Mouse (Mus musculus) lung, adult 18-20 months (tissue): ENCODE results near the gene Mindy2.

ENCODE experiments used
- DNase-seq, 2 experiments: peaks; one replicate each; pipeline ENCODE4 v3.0.0; 2022; ENCODE audit warnings: mixed read lengths in 2 of 2

The Mindy2 gene

DNA sequence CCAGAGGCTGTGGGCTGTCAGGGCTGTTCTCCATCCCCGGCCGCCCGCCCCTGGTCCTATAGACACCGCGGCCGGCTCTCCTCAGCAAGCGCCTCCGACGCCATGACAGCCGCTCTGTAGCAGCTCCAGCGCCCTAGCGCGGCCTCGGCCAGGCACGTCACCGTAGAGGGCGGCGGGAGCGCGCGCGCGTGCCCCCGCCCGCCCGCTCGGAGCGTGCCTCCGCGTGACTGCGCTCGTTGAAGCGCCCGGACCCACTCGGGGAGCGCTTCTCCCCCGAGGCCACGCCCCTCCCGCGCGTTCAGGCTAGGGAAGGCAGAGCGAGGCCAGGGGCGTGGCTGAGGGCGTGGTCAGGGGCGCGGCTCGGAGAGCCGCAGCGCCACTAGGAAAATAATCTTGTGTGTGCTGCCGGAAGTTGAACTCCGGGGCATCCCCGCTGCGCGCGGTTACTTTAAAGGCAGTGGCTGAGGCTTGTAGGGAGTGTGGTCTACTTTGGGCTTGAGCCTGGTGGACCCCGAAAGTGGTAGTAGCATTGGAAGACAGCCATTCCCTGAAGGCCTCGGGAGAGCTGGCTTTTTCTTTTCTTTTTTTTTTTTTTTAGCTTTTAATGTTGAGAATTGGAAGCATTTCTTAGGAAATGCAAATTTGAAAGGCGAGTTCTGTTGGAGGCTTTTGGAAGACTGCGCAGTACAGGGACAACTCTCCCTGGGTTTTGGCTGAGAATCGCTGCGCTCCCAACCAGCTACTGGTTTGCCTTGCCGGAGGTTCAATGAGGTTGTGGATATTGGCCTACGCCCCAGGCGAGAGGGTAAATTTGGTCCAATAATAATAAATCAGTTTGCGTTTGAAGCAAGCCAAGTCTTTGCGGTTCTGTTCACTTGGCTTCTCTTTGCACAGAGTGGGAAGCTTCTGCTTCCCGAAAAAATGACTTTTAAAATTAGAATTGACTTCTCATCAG lies at the start of gene Mindy2:
Mindy2 (minus strand) TSS at position 162 of the 955 bp plus-strand sequence.
- peak; percentile 97 to 99 for DNase-seq

DNA sequence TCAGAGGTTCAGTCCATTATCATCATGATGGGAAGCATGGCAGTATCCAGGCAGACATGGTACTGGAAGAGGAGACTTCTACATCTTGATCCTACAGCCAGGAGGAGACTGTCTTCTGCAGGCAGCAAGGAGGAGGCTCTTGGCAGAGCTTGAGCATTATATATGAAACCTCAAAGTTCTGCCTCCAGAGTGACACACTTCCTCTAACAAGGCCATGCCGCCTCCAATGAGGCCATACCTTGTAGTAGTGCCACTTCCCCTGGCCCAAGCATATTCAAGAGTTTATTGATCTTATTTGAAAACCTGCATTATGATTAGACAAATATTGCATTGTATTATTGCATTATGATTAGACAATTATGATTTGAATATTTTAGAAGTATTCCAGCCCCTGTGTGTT lies 49.5 kb upstream of the Mindy2 start:
- DNase-seq = no peak

DNA sequence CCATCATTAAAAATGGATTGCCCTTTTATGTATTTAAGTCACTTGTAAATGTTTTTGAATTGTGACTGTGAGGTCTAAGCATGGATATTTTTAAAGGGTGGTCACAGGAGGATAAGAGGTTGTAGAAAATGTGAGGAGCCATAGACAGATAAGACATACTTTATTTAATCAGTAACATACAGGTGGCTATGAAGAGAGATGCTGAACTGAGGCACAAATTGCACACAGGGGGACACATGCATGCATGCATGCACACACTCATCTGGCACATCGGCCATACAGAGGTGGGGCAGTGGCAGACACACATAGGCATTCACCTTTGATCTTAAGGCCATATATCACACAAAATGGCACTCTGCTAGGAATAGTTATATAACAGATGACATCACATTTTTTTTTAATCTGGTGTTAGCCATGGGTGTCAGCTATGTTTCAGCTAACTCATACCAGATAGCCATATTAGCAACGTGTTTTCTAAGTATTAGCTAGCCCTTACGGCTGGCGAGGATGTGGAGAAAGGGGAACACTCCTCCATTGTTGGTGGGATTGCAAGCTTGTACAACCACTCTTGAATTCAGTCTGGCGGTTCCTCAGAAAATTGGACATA lies 46.7 kb upstream of the Mindy2 start:
- no peak for DNase-seq

DNA sequence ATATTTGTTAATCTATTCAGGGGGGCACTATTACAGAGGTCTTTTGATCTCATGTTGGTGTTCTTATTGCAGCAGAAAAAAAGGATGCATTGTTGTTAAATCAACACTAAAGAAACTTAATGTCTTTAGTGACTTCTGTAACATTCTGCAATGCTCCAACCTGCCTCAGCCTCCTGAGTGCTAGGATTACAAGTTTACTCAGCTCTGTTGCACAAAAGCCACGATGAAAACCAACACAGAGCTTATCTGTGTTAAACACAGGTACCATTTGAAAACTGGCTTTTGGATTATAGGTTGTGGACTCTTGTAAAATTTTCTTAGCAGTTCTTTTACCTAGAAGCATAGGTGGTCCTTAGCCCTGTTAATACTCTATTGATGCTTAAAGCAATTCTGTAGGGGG lies 41.1 kb upstream of the Mindy2 start:
- DNase-seq = no peak

DNA sequence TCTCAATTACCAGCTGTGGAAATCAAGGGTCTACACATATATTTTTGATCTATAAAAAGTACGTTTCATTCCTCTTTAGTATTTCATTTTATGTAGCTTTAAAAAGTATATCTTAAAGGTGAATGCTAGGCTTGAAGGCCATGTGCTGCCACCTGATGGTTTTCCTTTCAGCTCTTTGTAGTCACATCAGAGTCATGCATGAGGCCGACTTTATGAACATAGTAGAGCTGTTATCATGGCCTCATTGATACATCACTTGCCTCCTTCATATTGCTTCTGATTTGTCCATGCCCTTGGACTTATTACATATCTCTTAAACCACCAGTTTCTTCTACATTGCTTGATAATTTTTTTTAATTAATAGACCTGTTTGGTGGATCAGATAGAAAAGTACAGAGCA lies 38.7 kb upstream of the Mindy2 start:
- no peak for DNase-seq

DNA sequence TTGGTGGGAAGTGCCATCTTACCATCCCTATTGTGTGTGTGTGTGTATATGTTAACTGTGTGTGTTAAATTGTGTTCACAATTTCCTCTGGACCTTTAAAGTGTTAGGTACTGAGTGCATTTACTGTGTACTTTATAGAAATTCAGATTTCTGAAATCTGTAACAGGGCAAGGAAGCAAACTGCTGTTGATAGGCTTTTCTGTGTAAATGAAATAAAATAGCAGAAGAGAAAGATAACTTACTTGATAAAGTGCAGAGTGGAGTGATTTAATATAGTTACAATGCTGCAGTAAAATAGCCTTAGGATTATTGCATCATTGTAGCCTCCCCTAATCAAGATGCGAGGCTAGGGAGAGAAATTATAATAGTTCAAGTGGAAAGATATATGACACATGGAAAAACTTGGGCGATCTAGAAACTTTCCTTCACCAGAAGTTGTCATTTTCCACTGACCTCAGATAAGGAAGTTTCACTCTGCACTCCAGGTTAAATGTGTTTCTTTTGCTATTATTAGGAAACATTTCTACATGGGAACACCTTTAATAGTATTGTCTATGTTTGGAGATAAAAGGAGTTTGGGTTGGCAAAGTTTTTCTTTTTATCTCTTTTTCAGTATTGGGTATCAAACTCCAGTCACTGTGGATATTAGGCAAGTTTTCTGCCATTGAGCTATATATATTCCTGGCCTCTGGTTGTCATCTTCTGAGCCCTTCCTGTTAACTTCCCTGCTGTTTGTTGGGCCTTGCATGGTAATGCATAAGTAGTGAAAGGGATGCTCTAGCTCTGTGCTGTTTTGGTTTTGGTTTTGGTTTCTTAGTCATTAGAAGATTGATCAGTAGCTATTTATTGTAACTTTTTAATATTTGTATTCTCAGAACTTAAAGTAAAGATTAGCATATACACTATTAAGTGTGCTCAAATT lies 35.1 kb upstream of the Mindy2 start:
- DNase-seq = no peak

DNA sequence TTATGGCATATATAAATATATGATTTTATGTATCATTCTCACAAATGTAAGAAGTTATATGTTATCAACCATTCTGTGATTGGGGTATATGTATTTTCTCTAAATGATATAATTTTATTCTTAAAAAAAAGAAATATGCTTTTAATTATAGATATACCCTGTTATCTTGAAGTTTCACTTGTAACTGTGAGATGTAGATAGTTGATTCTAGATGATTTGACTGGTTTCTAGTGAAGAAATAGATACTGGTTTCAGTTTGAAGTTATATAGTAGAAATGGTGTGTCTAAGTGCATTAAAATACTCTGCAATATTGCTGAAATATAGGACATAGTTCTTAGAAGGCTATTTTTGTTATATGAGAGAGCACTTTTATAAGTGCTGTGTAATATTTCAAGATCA lies 33.6 kb upstream of the Mindy2 start:
- DNase-seq = no peak

DNA sequence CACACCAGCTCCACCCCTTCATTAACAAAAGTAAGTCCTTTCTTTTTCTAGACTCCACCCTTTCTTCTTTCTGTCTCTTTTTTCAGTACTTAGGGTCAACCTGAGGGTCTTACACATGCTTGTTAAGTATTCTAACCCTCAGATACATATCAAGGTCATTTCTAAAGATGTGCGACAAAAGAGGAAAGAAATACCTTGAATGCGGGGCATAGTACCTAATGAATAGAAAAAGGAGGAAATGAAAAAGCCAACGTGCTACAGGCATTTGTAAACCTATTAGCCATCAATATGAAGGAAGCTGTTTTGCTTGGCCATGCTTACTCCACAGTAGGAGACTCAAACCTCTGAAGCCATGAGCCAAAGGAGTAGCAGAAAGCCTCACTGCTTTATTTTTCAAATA lies 33.0 kb upstream of the Mindy2 start:
- DNase-seq = no peak

DNA sequence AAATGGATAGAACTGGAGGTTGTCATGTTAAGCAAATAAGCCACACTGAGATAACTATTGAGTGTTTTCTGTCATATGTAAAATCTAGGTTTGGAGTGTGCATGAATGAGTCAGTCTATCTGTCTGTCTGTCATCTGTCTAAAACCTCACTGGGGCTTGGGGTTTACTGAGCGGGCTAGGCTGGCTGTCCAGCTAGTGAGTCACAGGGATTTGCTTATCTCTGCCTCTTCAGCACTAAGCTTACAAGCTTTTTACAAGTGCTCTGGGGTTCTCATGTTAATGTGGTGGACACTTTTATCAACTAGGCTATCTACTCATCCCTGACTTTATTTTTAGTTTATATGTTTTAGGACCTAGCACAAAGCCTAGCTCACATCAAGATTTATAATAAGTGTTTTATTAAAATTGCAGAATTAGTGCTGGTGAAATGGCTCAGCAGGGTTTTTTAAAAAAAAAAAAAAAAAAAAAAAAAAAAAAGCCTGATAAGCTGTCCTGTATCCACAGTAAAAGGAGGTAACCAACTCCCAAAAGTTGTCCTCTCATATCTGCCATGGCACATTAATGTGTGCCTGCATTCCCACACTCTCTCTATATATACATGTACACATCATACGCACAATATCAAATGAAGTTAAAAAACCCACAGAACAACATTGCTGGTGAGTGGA lies 31.5 kb upstream of the Mindy2 start:
- no peak for DNase-seq

DNA sequence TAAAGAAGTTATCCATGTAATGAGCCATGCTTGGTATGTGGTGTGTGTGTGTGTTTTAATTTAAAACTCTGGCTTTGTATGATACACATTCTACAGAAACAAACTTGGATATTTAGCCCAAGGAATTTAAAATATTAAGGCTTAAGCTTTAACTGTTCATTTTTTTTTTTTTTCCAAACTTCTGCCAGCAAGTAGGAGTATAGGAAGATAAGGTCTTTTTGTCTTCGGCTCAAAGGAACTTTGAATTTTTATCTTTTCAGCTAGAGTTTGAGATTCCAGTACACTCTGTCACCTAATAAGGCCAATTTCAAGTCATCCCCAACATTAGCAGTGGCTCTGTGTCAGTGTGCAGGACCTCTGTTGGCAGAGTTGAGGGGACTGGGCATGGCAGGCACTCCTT lies 25.2 kb upstream of the Mindy2 start:
- DNase-seq = no peak

DNA sequence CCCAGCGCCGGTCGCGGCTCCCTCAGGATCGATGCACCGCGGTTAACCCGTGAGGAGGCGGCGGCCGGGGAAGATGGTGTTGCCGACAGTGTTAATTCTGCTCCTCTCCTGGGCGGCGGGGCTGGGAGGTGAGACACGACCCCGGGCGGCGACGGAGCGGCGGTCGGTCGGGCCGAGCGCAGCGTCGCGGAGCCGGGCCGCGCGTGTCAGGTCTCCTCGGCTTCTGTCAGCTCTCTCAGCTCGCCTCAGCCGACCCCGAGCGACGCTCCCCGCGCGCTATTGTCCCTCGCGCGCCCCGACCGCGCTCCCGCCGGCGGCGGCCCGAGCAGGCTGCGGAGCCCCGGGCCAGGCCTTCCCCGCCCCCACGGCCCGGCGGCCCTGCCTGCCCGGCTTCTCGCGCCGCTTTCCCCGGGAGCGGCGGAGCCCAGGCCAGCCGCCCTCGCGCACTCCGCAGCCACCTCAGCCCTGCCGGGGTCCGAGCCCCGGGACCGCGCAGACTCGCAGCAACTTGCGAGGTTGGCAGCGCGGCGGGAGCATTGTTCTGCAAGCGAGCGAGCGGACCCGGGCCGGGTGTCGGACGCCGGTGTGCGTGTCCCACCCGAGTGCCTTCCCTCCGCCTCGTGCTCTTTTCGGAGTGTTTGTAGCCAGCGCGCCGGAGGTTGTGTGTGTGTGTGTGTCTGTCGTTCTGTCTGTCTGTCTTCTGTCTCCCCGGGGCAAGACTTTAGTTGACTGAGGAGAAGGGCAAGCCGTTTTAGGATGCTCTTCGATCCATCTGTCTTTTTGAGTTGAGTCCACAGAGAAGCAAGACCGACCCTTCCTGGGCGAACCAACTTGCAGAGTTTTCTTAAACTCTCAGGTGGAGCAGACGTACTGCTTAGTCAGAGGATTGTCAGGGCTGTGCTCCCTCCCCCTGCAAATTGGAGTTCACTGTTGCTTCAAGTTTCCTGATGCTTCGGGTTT lies 22.4 kb upstream of the Mindy2 start:
- DNase-seq = peak; percentile 34 to 44

DNA sequence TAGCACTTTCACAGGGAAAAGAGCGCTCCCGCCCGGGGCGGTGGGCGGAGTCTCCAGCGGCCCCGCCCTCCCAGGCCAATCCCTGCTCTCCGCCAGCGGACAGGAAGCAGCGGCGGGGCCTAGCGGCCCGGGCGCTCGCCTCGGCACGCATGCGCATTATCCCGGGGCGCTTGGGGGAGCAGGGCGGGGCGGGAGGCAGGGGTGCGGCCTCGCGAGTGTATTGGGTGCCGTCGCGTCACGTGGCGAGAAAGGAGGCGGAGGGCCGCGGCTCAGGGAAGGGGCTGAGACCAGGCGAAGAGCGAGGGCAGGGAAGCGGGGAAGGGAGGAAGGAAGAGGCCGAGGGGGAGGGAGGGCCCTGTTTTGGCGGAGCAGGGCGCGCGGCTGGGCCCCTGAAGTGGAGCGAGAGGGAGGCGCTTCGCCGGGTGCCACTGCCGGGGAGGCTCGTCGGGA lies 21.7 kb upstream of the Mindy2 start, which contains the start of gene Adam10:
Adam10 (plus strand) TSS at position 316 of the 450 bp plus-strand sequence.
- peak; percentile 99 for DNase-seq

DNA sequence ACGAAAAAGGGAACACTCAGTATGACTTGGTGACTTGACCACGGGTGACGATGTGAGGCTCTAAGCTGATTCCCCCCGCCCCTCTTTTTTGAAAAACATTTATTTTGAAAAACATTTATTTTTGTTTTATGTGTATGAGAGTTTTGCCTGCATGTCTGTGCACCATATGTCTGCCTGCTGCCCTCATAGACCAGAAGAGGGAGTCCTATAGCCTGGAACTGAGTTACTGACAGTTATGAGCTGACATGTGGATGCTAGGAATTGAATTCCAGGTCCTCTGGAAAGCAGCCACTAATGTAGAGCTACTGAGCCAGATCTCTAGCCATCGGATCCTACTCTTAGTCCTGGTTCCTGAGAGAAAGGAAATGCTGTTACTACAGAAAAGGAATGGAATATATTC lies 19.0 kb upstream of the Mindy2 start:
- DNase-seq = no peak

DNA sequence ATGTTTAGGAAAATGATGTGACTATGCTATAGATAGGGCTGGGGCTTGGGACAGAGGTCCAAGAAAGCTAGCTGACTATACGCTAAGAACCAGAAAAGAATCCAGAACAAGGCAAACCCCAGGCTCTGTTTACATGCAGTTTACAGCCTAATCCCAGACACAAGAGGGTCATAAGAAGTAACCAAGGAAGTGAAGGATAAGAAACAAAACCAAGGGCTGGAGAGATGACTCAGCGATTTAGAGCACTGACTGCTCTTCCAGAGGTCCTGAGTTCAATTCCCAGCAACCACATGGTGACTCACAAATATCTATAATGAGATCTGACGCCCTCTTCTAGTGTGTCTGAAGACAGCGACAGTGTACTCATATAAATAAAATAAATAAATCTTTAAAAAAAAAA lies 18.1 kb upstream of the Mindy2 start:
- DNase-seq = no peak

DNA sequence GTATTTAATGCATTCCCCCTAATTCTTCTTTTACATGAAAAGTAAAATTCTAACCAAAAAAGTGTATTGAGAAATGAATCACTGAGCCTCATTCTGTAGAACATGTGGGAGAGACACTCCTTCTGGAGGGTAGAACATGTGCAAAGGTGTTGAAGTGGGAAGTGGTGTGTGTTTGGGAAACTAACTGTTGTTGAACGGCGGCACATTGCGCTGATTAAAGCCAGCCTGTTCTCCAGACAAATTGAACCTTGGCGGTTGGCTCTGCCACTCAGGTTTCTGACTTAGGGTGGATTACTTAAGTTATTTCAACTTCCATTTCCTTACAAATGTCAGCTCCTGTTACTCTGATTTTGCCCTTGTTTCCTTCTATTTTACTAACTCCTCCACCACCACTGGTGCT lies 16.7 kb upstream of the Mindy2 start:
- no peak for DNase-seq

DNA sequence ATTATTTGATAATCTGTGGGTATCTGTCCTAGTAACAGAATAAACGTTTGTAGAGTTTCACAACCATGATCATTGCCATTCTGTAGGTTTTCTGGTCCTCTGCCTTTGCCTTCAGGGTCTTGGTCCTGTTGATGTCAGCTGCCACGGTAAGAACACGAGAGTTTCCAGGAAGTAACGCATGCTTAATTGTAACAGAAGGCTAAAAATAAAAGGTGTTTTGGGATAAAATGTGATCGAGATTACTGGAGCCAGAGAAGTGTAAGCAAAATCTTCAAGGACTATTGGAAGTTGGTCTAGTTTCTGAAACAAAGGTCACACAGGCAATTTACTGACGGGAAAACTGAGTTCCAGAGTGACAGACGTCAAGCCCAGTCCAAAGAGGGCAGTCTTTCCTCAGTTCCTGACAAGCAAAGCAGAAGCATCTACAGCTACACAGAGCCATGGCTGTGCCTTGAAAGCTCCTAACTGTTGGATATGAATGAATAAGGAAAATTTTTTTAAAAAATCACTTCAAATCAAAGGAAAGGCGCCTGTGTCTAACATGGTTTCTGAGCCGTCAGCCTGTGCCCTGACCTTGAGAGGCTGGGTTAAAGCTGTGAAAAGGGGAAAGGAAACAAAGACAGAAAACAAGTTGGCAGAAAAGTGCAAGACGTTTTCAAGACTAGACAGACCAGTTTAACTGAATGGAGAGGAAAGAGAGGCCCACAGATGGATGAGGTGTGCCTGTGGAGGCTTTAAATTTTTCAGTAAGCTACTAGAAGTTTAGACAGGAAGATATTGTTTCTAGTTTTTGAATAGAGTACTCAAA lies 15.0 kb upstream of the Mindy2 start:
- DNase-seq = peak; percentile 17 to 47

DNA sequence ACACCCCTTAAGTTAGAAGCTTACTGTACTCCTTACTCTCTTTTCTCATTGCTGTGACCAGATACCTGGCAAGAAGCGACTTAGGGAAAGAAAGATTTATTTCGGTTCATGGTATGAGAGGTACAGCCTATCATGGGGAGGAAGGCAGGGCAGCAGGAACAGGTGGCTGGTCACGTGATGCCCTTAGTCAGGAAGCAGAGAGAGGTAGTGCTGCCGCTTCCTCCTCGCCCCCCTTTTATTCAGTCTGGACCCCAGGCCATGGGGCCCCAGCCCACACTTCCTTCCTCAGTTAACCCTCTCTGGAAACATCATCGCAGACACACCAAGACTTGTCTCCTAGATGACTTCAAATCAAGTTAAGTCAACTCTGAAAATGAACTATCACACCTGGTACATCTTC lies 14.3 kb upstream of the Mindy2 start:
- DNase-seq = no peak

DNA sequence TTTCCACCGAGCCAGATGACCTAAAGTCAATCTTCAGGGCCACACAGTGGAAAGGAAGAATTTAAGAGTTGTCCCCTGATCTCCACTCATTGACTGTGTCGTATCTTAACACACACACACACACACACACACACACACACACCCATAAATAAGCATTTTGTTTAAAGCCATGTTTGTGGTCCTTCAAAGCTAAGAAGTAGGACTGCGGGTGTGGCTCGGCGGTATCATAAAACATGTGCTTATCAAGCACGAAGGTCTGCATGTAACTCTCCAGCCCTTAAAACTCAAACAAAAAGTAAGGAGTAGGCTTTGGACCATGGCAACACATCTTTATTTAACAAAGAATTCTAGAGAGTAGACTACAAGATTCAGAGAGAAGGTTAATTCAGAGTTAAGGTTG lies 13.4 kb upstream of the Mindy2 start:
- no peak for DNase-seq

DNA sequence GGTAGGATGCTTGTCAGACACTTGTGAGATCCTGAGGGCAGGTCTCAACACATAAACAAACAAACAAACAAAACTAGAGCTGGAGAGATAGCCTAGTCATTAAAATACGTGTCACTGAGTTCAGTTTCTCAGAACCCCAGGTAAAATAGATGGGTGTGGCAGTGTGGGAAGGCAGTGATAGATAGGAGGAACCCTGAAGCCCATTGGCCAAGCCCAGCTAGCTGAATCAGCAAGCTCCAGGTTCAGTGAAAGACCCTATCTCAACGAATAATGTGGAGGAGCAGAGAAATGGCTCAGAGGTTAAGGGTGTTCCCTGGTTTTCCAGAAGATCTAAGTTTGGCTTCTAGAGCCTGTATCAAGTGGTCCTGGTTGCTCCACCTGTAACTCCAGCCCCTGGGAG lies 12.2 kb upstream of the Mindy2 start:
- no peak for DNase-seq

DNA sequence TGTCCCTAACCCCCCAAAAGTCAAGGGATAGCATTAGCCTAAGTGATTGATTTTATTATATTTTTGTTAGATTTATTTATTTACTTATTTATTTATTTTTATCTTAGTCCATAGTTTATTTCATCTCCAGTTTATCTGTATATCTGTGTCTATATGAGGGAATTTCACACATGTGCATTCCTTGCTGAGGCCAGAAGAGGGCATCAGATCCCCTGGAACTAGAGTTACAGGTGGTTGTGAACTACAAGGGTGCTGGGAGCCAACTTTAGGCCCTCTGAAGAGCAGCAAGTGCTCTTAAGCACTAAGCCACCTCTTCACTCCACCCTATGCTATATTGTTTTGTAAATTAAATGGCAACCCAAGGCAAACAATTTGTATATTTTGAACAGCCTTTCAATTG lies 11.1 kb upstream of the Mindy2 start:
- no peak for DNase-seq
